Mouse (Mus musculus): Measurements from ENCODE around the gene Marveld1. TPM values are rescaled to one million over a fixed set of nuclear protein-coding genes. Genes with fewer than 3 reads are reported as not detected.
A peak's percentile ranks its signal among the peaks of the same experiment; 100 is the strongest.

Gene Marveld1
- polyA plus RNA-seq, 1 experiment from 2014 or later: 1.7 TPM

- no peak overlapping the region for H3K9ac ChIP-seq (replicated peaks)
- H3K4me3 ChIP-seq (replicated peaks): no peak overlapping the region
- 51% methylated on average over 6 of the region's 6 CpGs for WGBS
- no peaks in the 10 kb centered on the region for H3K36me3 ChIP-seq
- ATAC-seq: no peak
- H3K27me3 ChIP-seq: peaks cover 35% of the 10 kb centered on the region
- H3K27ac ChIP-seq: no peak overlapping the region
- H3K4me1 ChIP-seq (replicated peaks): peaks cover 12% of the 10 kb centered on the region
- no peaks in the 10 kb centered on the region for H3K9me3 ChIP-seq
- no peak overlapping the region for H3K4me2 ChIP-seq (replicated peaks)
Observed at GRCm38 (mm10) chr19:42144067-42144466, 3.1 kb upstream of the Marveld1 start.

- WGBS: 33% methylated on average over 8 of the region's 8 CpGs
- no peak overlapping the region for H3K4me2 ChIP-seq (replicated peaks)
- no peak overlapping the region for H3K27ac ChIP-seq
- no peaks in the 10 kb centered on the region for H3K9me3 ChIP-seq
- H3K36me3 ChIP-seq: no peaks in the 10 kb centered on the region
- no peak overlapping the region for H3K9ac ChIP-seq (replicated peaks)
- H3K27me3 ChIP-seq: peaks cover 40% of the 10 kb centered on the region
- ATAC-seq: no peak
- no peak overlapping the region for H3K4me3 ChIP-seq (replicated peaks)
- H3K4me1 ChIP-seq (replicated peaks): peaks cover 12% of the 10 kb centered on the region
Observed at GRCm38 (mm10) chr19:42144541-42145167, 2.5 kb upstream of the Marveld1 start.

GRCm38 (mm10) chr19:42145210-42145609 lies 2.0 kb upstream of the Marveld1 start:
- no peak overlapping the region for H3K4me3 ChIP-seq (replicated peaks)
- WGBS: 72% methylated on average over 4 of the region's 4 CpGs
- no peak overlapping the region for H3K9ac ChIP-seq (replicated peaks)
- H3K4me2 ChIP-seq (replicated peaks): no peak overlapping the region
- H3K27me3 ChIP-seq: peaks cover 44% of the 10 kb centered on the region
- no peak for ATAC-seq
- H3K4me1 ChIP-seq (replicated peaks): peaks cover 12% of the 10 kb centered on the region
- H3K9me3 ChIP-seq: no peaks in the 10 kb centered on the region
- H3K36me3 ChIP-seq: no peaks in the 10 kb centered on the region
- no peak overlapping the region for H3K27ac ChIP-seq

- 93% methylated on average over 2 of the region's 2 CpGs for WGBS
- H3K36me3 ChIP-seq: no peaks in the 10 kb centered on the region
- no peak overlapping the region for H3K9ac ChIP-seq (replicated peaks)
- H3K4me3 ChIP-seq (replicated peaks): no peak overlapping the region
- ATAC-seq: no peak
- H3K4me1 ChIP-seq (replicated peaks): peaks cover 12% of the 10 kb centered on the region
- H3K27me3 ChIP-seq: peaks cover 49% of the 10 kb centered on the region
- no peak overlapping the region for H3K4me2 ChIP-seq (replicated peaks)
- no peak overlapping the region for H3K27ac ChIP-seq
- H3K9me3 ChIP-seq: no peaks in the 10 kb centered on the region
Observed at GRCm38 (mm10) chr19:42145731-42146130, 1.5 kb upstream of the Marveld1 start.

GRCm38 (mm10) chr19:42146276-42147010 lies 757 bp upstream of the Marveld1 start:
- no peak for ATAC-seq
- Histone ChIP-seq H3K27ac (no peak overlapping the region), H3K4me2 (replicated peaks) (no peak overlapping the region), H3K4me1 (replicated peaks) (peaks cover 12% of the 10 kb centered on the region), H3K9ac (replicated peaks) (no peak overlapping the region), H3K4me3 (replicated peaks) (peak overlapping the region; percentile 63; the same call in 1 of the 2 replicates), H3K36me3 (no peaks in the 10 kb centered on the region), H3K27me3 (peaks cover 49% of the 10 kb centered on the region), H3K9me3 (no peaks in the 10 kb centered on the region)
- WGBS: 92% methylated on average over 9 of the region's 9 CpGs

- under 1% methylated on average over 63 of the region's 63 CpGs for WGBS
- ATAC-seq: peak; percentile 61
- no peak overlapping the region for H3K27ac ChIP-seq
Observed at GRCm38 (mm10) chr19:42147769-42148568, 769 bp downstream of the Marveld1 start.

GRCm38 (mm10) chr19:42148569-42148860 lies 1.3 kb downstream of the Marveld1 start:
- peak overlapping the region; percentile 78 for H3K4me2 ChIP-seq (replicated peaks)
- H3K4me3 ChIP-seq (replicated peaks): peak overlapping the region; percentile 63
- WGBS: 35% methylated on average over 7 of the region's 7 CpGs
- H3K27ac ChIP-seq: no peak overlapping the region
- H3K9ac ChIP-seq (replicated peaks): peak overlapping the region; percentile 73; the same call in 1 of the 2 replicates
- H3K4me1 ChIP-seq (replicated peaks): peaks cover 12% of the 10 kb centered on the region
- peaks cover 53% of the 10 kb centered on the region for H3K27me3 ChIP-seq
- no peaks in the 10 kb centered on the region for H3K36me3 ChIP-seq
- peak; percentile 11; the same call in 1 of the 2 replicates for ATAC-seq
- no peaks in the 10 kb centered on the region for H3K9me3 ChIP-seq

More at GRCm38 (mm10) chr19:42147769-42148568, 769 bp downstream of the Marveld1 start:
- Histone ChIP-seq H3K9ac (replicated peaks) (peak overlapping the region; percentile 73), H3K27me3 (peaks cover 53% of the 10 kb centered on the region), H3K4me3 (replicated peaks) (peak overlapping the region; percentile 63), H3K36me3 (no peaks in the 10 kb centered on the region), H3K4me2 (replicated peaks) (peak overlapping the region; percentile 78), H3K4me1 (replicated peaks) (peaks cover 12% of the 10 kb centered on the region), H3K9me3 (no peaks in the 10 kb centered on the region)

- H3K9me3 ChIP-seq: no peaks in the 10 kb centered on the region
- peaks cover 12% of the 10 kb centered on the region for H3K4me1 ChIP-seq (replicated peaks)
- peak; percentile 51; the same call in 1 of the 2 replicates for ATAC-seq
- H3K4me3 ChIP-seq (replicated peaks): no peak overlapping the region
- peaks cover 32% of the 10 kb centered on the region for H3K27me3 ChIP-seq
- H3K36me3 ChIP-seq: no peaks in the 10 kb centered on the region
- H3K9ac ChIP-seq (replicated peaks): no peak overlapping the region
- 5% methylated on average over 6 of the region's 6 CpGs for WGBS
- no peak overlapping the region for H3K4me2 ChIP-seq (replicated peaks)
- H3K27ac ChIP-seq: no peak overlapping the region
Observed at GRCm38 (mm10) chr19:42151990-42152389, 4.8 kb downstream of the Marveld1 start.

- Histone ChIP-seq H3K9me3 (no peaks in the 10 kb centered on the region), H3K27me3 (0 out of 2 replicates have a peak, but pooled peaks cover 3% of the 10 kb centered on the region), H3K36me3 (no peaks in the 10 kb centered on the region), H3K4me1 (replicated peaks) (no peaks in the 10 kb centered on the region), H3K9ac (replicated peaks) (no peak overlapping the region), H3K4me2 (replicated peaks) (no peak overlapping the region), H3K27ac (no peak overlapping the region), H3K4me3 (replicated peaks) (no peak overlapping the region)
- ATAC-seq: no peak
- WGBS: 76% methylated on average over 12 of the region's 12 CpGs
Observed at GRCm38 (mm10) chr19:42157493-42158237, 10.5 kb downstream of the Marveld1 start.

GRCm38 (mm10) chr19:42158246-42159017 lies 11.2 kb downstream of the Marveld1 start:
- Histone ChIP-seq H3K4me2 (replicated peaks) (no peak overlapping the region), H3K4me1 (replicated peaks) (no peaks in the 10 kb centered on the region), H3K36me3 (no peaks in the 10 kb centered on the region), H3K9me3 (no peaks in the 10 kb centered on the region), H3K27me3 (no peaks in the 10 kb centered on the region), H3K9ac (replicated peaks) (no peak overlapping the region), H3K4me3 (replicated peaks) (no peak overlapping the region), H3K27ac (no peak overlapping the region; the same call in 1 of the 2 replicates)
- no peak for ATAC-seq
- 59% methylated on average over 13 of the region's 13 CpGs for WGBS

GRCm38 (mm10) chr19:42163764-42164163 lies 16.6 kb downstream of the Marveld1 start, which contains the start of gene Zfyve27:
Gene Zfyve27, plus strand, starts transcription at chr19:42163951.
- H3K27ac ChIP-seq: no peak within 1 kb of the TSS
- no peak for ATAC-seq
- no peaks in the 10 kb centered on the region for H3K36me3 ChIP-seq
- no peak within 1 kb of the TSS for H3K9ac ChIP-seq (replicated peaks)
- no peaks in the 10 kb centered on the region for H3K4me1 ChIP-seq (replicated peaks)
- no peak within 1 kb of the TSS for H3K4me2 ChIP-seq (replicated peaks)
- WGBS: 84% methylated on average over 5 of the region's 5 CpGs
- H3K27me3 ChIP-seq: peaks cover 24% of the 10 kb centered on the region
- no peaks in the 10 kb centered on the region for H3K9me3 ChIP-seq
- H3K4me3 ChIP-seq (replicated peaks): no peak within 1 kb of the TSS

All from midbrain, embryonic 13.5 days (tissue).